Mouse (Mus musculus) heart, postnatal 10 days (tissue): ENCODE data around the gene Nckap1. TPM values are rescaled to one million over a fixed set of nuclear protein-coding genes. Genes with fewer than 3 reads are reported as not detected.

ENCODE experiments used
- microRNA-seq, 2 experiments: library from miRNA; unstranded; fragments of <30 nt; microRNA quantifications; one replicate each; pipeline ENCODE4 v1.2.0; 2022
- total RNA-seq, 2 experiments: library from RNA; stranded (reverse); gene quantifications; 2 replicates each; pipeline ENCODE4 v1.2.3; 2021

The Nckap1 gene
- total RNA-seq, 2 experiments from 2014 or later: 94.1 to 94.8 TPM

Small RNAs within 50 kb of the gene (microRNA-seq; reads per million reads assigned to microRNA genes)
- gene Mir684-1: 0 reads per million in 2 experiments

Other genes with a start within 250 kb of the Nckap1 start
- 1 to 10 TPM; 7.1 to 7.4 TPM for gene Frzb, start 133.8 kb downstream of the Nckap1 start, total RNA-seq
- 1 to 10 TPM; 5.9 to 7.6 TPM for gene Dusp19, start 35.7 kb upstream of the Nckap1 start, total RNA-seq
- gene Nup35, start 35.9 kb upstream of the Nckap1 start, total RNA-seq: 10 to 100 TPM in 1 of 2 experiments, 1 to 10 TPM in 1; 7.7 to 11.7 TPM